Mouse (Mus musculus) kidney, postnatal 36 days (tissue): Measurements from ENCODE around the gene Pip5k1b.

ENCODE experiments used
- DNase-seq, 2 experiments: peaks; one replicate each; pipeline ENCODE4 v3.0.0; 2021 to 2022; ENCODE audit warnings: mixed read lengths in 2 of 2

Gene Pip5k1b

DNA sequence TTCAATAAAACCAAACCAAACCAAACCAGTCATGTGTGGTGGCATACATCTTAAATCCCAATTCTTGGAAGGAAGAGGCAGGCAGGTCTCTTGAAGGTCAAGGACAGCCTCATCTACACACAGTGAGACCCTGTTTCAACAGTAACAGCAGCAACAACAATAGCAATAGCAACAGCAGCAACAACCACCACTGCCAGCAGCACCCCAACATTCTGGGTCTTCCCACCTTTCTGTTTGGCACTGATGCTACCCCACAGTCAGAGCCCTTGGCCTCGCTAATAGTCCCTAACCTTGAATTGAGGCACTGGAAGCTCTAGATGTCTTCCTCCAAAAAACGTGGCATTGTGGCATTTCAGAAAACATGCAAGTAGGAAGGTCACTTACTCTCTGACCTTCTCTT is 225.3 kb downstream of the Pip5k1b start:
- no peak for DNase-seq

DNA sequence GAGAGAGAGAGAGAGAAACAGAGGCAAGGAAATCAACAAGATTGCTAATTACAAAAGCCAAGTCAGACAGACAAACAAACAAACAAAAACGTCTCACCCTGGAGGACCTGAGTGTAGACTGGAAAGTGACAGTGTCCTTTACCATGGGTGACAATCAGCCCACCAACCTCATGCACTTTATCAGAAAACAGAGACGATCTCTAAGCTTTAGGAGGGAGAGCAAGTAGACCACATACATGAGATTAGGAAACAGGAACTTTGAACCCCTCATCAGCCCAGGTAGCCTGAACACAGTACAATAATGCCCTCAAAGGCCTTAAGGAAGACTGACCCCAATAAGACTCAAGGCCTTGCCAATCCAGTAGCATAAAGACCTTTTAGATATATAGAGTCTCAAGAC is 227.8 kb downstream of the Pip5k1b start:
- DNase-seq, result no peak

DNA sequence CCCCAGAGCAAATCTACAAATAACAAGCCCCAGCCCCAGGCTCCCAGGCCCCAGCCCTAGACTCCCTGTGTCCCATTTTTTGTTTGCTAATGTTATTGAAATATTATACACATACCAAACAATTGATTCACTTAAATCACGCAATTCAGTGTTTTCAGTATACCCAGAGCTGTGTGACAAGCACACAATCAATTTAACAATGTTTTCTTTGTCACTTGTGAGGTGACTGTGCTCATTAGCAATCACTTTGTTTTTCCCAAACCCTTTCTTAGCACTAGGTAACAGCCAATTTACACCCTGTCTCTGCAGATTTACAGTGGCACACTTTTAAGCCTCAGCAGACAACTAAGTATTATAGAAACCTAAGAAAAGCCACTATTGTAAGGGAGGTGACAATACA is 228.7 kb downstream of the Pip5k1b start:
- no peak for DNase-seq

DNA sequence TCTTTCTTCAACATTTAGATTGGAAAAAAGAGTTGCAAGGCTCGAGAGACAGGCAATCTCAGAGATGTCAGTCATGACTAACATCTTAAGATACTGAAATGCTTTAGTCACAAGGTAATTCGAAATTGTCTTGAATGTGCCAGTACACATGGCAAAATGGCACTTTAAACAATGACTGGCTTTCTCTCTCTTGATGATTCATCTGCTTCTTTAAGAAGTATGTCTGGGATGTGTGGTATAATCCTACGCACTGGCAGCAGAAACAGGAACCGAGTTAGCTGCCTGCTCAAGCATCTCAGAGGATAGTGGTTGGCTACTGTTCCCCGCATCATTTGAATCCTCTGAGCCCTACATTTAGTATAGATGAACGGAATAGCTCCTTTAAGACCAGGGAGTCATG is 230.0 kb downstream of the Pip5k1b start:
- DNase-seq, result no peak

DNA sequence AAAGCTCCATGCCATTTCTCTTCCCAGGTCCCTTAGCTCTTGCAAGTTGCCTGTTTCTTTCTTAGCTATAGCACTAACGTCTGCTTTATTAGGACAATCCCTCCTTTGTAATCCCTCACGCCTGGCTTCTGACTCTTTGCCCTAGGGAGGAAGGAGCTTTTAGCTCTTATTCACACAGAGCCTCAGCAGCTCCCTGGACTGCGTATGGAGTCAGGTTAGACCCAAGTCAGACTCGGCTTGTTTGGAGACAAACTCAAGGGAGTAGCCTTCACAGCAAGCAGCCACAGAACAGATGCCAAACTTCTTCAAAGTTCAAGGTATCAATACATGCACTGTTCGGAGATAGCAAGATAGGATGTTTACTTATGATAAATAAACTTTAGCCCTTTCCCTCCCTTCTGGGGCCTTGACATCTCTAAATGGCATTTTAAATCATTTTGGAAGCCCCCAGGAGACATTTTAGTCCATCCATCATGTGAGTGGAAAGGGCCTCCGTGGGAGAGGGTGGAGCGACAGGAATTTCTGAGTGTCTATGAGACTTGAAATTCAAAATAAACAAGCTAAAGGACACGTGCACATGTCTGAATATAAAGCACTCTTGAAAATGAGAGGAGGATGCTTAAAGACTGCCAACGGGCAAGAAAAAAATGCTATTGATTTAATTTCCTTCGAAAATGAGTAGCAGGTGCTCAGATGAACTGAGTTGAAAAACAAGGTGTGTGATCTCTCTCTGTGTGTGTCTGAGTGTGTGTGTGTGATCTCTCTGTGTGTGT is 231.6 kb downstream of the Pip5k1b start:
- DNase-seq, result no peak

DNA sequence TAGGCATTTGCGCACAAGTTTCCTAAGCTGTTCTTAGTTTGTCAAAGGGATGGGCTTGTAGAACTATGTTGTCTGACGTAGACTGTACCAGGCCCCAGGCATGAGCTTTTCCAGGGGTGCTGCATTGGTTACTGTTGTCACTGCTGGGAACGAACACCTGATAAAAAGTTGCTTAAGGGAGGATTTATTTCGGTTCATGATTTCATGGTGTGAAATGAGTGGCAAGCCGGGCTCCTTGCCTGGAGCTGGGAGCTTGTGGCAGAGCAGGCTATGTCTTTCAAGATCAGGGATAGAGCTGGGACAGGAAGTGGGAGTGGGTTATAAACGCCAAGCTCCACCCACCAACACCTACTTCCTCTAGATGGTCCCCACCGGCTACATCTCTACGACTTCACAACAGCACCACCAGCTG is 233.8 kb downstream of the Pip5k1b start:
- no peak for DNase-seq

DNA sequence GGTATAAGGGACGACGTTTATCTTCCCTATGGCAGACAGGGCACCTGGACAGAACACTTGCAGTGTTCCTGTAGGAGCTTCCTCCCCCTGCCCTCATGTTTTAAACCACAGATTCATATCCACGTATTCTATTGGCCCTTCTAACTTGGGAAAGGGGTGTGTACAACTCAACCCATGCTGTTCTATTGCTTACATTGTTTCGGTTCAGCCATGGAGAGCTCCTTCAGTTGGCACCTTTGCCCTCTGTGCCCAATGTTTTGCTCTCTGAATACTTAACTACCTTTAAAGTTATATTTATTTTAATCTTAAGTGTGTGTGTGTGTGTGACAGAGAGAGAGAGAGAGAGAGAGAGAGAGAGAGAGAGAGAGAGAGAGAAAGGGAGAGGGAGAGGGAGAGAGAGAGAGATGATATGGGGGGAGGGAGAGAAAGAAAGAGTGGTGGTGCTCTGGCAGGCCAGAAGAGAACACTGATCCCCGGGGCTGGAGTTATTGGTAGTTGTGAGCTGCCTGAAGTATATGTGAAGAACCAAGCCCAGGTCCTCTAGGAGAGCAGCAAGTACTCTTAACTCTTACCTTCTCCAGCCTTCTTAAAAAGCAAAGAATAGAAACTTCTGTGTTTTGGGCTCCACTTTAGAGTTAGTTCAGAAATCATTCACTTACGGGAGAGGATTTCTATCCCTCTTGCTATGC is 234.3 kb downstream of the Pip5k1b start:
- no peak for DNase-seq

DNA sequence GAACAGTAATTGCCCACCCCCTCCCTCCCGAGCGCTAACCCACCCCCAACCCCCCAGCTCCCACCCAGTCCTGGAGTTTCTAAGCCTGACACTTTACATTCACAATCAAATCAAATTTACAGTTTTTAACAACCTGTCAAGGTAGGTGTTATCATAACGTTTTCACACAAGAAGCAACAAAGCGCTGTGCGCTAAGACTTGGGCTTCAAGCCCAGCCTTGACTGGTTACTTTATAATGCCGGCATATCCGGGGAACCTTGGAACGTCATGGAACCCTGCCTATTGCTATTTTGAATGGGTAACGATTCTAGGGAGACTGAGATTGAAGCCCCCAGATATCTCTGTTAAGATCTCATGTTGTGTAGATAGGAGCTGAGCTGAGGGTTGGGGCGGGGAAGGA is 237.5 kb downstream of the Pip5k1b start:
- no peak for DNase-seq

DNA sequence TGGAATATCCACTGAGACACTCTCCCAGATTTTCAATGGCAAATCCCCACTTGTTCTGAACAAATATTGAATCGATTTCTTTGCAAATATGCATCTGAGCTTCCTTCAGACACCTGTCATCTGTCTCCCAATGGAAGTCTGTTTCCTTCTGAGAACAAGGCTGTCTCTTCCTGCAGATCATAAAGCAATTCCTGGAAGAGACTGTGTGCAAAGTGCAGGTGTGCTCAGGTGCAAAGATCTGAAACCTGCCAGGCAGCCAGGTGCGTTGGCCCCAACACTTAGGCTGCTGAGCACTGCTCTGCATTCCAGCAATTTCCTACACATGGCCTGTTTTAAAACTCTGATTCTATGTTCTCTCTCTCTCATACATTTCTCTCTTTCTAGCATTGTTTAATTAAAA is 237.9 kb downstream of the Pip5k1b start:
- no peak for DNase-seq

DNA sequence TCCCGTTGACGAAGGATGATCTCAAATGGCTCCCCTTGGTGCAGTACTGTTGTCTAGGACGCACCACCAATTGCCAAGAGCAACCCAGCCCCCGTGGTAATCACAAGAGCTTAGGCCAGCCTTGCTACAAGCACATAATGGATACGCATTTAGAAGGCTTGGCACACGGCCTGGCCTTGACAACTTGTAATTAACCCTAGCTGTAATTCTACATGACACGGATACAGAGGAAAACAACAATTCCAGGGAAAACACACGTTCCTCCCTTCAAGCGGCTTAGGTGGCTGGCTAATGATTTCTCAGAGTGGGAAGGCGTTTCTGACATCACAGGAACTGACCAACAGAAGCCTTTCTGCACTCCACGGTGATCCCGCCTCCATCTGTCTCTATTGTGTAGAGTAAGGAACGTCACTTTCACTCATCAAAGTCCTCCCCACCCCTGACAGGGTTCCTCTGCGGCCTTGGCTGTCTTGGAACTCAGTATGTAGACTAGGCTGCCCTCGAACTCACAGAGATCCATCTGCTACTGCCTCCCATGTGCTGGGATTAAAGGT is 238.6 kb downstream of the Pip5k1b start:
- peak; percentile 26 to 42 for DNase-seq

DNA sequence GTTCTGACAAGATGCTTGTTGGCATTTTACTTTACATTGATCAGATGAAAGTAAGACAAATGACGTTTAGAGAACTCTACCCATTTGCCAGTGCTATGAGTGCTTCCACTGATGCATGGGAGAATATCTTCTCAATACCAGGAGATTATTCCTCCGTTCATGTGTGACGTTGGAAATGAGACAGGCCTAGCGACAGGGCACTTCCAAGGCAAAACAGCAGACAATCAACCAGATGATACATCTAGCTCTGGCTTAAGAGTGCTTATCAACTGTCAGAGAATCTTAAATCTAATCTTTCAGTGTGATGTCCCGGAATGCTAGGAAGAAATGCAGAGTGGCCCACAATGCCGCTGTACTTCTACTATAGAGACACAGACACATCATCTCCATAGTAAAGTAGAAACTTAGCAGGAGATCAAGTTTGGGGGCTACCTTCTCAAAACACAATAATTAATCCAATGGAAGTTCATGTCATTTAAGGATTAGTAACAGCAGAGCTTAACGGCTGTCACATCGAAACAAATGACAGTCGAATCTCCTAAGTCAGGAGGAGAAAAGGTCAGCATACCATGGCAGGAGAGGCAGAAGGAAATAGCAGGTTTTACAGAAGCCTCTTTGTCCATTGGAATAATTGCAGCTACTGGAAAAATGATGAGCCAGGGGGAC is 239.5 kb downstream of the Pip5k1b start:
- no peak for DNase-seq

DNA sequence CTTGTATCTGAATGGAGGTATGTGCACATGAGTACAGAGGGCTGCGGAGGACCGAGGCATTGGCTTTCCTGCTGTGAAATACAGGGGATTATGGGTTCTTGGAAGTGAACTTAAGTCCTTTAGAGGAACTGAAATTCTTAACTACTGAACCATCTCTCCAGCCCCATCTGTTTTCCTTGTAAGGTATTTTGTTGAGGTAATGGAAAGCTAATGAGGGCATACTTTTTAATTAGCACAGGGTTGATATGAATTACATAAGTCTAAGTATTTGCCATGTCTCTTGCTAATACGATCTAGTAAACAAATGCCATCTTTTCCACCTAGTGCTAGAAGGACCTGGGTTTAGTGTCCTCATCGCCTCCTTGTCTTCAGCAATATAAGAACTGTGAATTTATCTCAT is 240.4 kb downstream of the Pip5k1b start:
- no peak for DNase-seq

DNA sequence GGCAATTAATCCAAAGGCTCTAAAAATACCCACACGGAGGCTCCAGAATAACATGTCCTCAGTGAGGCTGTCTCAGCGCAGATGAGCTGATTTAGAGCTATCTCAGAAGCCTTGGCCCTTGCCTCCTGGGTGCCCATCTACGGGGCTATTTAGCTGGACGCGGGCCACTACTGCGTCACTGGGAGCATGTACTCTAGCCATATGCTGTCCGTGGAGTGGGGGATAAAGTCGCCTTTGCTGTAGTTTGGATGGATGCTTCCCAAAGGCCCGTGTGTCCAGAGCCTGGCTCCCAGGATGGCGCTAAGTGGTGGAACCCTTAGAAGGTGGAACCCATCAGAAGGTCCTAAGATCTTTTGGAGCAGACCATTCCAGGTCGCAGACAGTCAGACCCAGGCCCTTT is 241.0 kb downstream of the Pip5k1b start:
- no peak for DNase-seq

DNA sequence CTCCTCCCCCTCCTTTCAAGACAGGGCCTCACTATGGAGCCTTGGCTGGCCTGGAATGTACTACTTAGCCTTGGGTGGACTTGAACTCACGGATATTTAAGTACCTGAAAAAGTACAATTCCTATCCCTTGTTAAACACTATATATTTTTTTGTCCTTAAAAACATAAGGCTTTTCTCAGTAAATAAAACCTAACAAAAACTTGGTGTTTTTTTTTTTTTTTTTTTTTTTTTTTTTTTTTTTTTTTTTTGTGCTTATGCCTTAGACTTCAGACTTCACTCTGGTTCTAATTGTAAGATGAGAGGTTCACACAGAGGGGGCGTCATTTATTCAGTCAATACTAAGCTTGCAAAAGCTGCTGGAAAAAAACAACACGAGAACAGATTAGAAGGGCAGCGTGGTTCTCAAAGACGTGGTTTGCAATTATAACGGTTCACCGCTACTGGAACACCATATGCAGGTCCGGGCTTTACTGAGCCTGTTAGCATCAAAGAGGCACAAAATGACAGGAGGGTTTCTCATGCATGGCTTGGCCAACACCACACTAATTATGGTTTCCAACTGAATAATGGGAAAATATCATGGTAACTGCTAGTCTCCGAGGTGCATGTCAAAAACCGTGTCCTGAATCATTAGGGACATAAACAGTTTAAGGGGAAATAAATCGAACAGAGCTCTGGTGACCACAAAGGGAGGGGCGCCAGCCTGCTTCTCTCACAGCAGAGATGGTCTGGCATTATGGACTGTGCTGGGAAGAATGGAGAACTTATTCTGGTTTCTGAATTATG is 242.9 kb downstream of the Pip5k1b start:
- no peak for DNase-seq

DNA sequence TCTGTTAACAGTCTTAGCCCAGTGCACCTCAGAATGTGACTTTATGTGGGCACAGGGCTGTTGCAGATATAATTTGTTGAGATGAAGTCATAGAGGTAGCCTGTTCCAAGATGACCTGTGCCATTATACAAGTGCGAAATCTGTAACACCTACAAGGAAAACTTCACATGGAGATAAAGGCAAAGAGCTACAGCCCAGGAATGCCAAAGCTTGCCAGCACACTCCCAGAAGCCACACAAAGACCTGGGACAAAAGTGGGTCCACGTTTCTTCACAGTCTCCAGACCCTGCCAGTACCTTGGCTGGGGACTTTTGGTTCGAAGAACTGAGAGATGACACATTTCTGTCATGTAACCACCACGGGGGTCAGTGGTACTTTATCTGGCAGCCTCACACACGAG is 243.6 kb downstream of the Pip5k1b start:
- DNase-seq, result no peak

DNA sequence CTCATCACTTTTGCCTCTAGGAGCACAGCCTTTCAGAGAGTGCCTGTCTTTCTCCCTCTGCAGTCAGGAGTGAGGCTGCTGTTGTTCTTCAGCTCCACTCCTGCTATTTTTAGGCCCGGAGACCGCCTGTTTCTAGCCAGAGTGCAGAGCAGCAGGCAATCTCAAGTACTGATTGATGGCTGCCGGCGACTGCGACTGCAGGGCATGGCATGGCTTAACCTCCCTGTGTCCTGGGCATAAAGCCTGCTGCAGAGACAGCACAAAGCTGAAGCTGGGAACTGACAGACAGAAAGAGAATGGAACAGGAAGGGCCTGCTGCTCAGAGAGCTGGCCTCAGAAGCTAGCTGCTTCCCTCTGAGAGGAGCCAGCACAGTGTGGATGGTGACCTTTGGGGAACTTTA is 247.4 kb downstream of the Pip5k1b start:
- peak; percentile 18 to 19 for DNase-seq

DNA sequence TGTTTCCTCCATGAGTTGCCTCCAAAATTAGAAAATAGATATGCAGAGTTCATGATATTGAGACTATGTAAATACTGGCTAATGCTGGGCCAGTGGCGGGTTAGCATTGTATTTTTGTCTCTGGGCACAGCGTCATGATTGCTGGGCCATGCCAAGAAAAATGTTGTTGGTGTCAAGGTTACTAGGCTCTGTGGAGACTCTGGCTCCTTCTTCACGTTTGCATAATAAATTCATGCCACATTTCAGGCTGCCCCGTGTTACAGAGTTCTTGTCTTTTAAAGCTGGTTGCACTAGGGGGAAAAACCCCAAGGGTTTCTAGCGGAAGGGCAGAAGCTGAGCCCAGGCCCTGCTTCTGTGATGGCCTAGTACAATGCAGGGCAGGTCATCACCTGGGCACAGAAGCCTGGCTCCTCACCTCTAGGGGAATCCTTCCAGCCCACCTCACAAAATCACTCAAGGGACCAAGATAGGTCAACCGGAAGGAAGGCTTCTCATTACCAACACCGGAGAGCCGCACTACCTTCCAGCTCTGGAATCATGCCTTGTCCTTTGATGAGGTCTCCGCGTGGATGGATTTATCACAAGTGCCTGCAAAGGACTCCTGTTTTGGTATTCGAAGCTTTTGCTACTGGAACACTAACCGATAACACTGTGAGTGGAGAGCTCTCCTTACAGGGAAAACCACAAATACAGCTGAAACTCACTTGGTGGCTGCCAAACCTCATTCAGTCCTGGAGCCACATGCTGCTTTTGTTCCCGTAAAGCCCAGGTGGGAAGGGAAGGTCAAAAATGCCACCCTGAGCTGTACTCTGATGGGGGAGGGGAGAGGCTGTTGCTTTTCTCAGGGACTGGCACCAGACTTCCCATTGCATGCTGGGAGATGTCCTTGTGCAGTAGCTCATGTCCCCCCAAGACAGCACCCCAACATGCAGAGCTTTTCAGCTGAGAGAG is 248.1 kb downstream of the Pip5k1b start:
- DNase-seq, result no peak

DNA sequence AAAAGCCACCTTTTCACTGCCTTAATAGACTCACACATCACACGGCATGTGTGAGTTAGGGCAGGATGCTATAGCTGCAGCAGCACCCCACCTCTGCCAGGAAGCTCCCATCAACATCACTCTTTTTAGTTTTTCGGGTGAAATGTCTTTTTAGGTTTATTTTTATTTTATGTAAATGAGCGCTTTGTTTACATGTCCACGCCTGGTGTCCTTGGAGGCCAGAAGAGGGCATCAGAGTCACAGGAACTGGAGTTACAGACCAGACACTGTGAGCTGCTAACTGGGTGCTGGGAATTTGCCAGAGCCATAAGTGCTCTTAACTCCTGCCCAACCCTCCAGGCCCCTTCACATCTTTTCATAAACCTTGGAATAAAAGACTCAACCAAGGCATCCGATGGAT is 249.3 kb downstream of the Pip5k1b start:
- no peak for DNase-seq

DNA sequence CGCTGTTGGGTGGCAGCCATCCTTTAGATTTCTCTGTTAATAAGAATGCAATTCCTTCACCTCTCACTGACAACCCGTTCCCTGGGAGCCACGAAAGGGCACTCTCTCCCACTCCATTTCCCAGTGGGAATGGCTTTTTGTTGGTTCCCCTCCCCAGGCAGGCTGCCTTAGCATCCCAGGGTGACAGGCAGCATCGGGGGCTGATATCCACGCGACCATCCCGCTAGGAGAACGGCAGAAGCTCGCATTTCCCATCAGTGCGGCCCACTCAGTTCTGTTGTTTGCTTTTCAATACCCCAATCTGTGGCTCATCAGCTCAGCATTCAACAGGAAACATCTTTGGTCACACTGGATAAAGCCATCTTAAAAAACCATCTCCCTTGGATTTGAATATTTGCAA is 253.5 kb downstream of the Pip5k1b start:
- DNase-seq, result no peak

DNA sequence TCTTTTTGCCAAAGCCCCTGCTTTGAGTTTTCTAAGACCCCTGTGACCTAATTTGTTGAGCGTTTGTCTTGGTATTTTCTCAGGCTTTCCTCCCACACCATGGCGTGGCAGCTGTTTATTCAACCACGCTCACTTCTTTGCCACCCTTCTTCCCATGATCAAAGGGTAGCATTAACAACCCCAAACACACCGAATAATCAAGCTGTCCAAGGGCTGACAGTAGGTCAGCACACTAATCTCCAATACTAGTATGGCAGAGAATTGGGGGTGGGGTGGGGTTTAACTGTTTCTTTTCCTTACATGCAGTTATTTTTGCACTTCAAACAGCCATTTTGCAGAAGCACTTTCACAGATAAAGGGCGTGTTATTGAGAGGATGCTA is 253.9 kb downstream of the Pip5k1b start:
- no peak for DNase-seq

DNA sequence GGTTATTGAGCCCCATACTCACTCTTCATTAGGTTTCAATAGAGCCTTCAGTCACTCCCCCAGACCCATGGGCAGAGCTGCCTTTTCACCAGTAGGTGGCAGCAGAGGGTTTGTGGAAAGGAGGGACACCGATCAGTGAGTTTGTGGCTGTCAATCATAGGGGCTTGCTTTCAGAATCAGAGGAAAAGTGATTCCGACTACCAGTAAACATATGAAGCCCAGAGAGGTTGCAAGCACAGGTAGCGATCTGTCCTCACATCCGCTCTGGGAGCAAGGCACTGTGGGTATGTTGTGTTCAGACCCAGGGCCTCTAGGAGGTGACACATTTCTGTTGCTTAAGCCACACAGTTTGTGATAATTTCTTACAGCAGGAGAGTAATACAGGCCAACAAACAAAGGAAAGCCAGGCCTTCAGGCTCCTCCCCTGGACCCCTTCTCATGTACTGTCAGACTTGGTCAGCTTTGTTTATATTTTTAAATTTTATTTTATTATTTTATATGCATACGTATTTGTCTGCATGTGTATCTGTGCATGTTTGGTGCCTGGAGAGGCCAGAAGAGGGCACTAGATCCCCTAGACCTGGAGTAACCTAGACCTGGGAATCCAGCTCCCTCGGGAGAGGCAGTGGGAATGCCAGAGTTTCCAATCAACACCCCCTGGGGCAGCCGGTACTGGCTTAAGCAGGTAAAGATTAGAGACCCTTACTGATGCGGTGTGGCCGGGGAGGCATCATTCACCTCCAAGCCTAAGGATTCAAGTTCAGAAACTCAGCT is 254.5 kb downstream of the Pip5k1b start:
- peak; percentile 60 to 75 for DNase-seq
